ENCODE assay signal across 19 mouse cellular contexts in the genomic region with DNA sequence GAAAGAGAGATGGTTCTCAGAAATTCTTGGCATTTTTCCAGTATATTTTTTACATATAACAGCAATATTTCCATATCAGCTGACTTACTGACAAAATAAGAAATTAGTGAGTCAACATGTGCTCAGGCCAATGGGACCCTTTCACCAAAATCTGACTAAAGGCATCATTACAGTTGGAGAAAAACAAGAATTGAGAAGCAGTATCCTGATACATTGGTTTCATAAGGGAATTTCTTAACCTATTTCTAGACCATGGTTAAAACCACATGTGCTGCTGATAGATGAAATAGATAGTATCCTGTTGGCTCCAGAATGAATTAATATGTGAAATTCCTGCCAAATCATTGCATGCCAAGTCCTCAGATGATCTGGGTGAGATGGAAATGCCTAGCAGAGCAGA.
DNase-seq lines count a peak whose midpoint lies in the region; ATAC-seq and TF ChIP-seq lines count a peak whose summit lies in the region.
"Had no signal": no experiment of that assay in that cellular context is flagged by ENCODE, and none has a peak within 500 bp of the region (broad histone marks: within the 10 kb centered on the region; RNA-seq: fewer than 3 reads in every experiment).

No protein-coding gene starts in this region.

- ATAC-seq in forebrain, embryonic 14.5 days, result no peak
- no peak for ATAC-seq in forebrain, embryonic 16.5 days
- ATAC-seq in granulocyte monocyte progenitor cell, adult 5-6 weeks (replicated peaks; ENCODE audit: poor library complexity, severe bottlenecking), result peak; percentile 51
- ATAC-seq: intestine, embryonic 15.5 days had no signal

- no peaks in the 10 kb centered on the region for H3K36me3 ChIP-seq in forebrain, embryonic 14.5 days (ENCODE audit: control insufficient read depth, insufficient read depth, low read length)
- no peaks in the 10 kb centered on the region for H3K36me3 ChIP-seq in forebrain, embryonic 16.5 days (ENCODE audit: control insufficient read depth, insufficient read depth)
- H3K36me3 ChIP-seq: embryonic facial prominence, embryonic 15.5 days; forebrain, embryonic 12.5 days; heart, embryonic 12.5 days; hindbrain, embryonic 10.5 days; intestine, embryonic 15.5 days had no signal

- no peaks in the 10 kb centered on the region for H3K9me3 ChIP-seq in forebrain, embryonic 14.5 days (replicated peaks; ENCODE audit: control insufficient read depth, low read length)
- H3K9me3 ChIP-seq in forebrain, embryonic 16.5 days (ENCODE audit: control insufficient read depth, low read length), result no peaks in the 10 kb centered on the region
- H3K9me3 ChIP-seq: embryonic facial prominence, embryonic 15.5 days; forebrain, embryonic 12.5 days; heart, embryonic 12.5 days; hindbrain, embryonic 10.5 days; intestine, embryonic 15.5 days had no signal

- H3K9ac ChIP-seq in forebrain, embryonic 14.5 days (ENCODE audit: low read length), result no peak overlapping the region
- no peak overlapping the region for H3K9ac ChIP-seq in forebrain, embryonic 16.5 days (replicated peaks; ENCODE audit: low read depth, low read length)
- H3K9ac ChIP-seq: embryonic facial prominence, embryonic 15.5 days; forebrain, embryonic 12.5 days; heart, embryonic 12.5 days; hindbrain, embryonic 14.5 days; intestine, embryonic 15.5 days had no signal

- DNase-seq in forebrain, embryonic 14.5 days (ENCODE audit: low spot score), result peak; percentile 19
- DNase-seq in layer of hippocampus, postnatal 10 days (ENCODE audit: low spot score in 2 of 2), result no peak
- DNase-seq in frontal cortex, postnatal 14 days (ENCODE audit: low spot score in 2 of 2), result no peak
- DNase-seq in adrenal gland, adult 2 months, result no peak
- DNase-seq: adrenal gland, postnatal 10 days; cerebellum, adult 18-20 months; cerebellum, adult 9-11 months; cerebellum, postnatal 36 days; heart, adult 2 months had no signal

- TF ChIP-seq POLR2A in bone marrow macrophage, adult 2 months (IDR thresholded peaks at IDR 0.05; ENCODE audit: borderline replicate concordance, low read depth, low read length), result no peak

- H3K4me3 ChIP-seq in forebrain, embryonic 14.5 days (ENCODE audit: low read depth, low read length), result no peak overlapping the region
- no peak overlapping the region for H3K4me3 ChIP-seq in forebrain, embryonic 16.5 days (replicated peaks; ENCODE audit: low read length)
- H3K4me3 ChIP-seq in bone marrow macrophage, adult 2 months (ENCODE audit: insufficient read depth, low read length), result no peak overlapping the region
- H3K4me3 ChIP-seq: embryonic facial prominence, embryonic 15.5 days; forebrain, embryonic 12.5 days; heart, adult 2 months; heart, embryonic 12.5 days; hindbrain, embryonic 10.5 days; intestine, embryonic 15.5 days had no signal

- TF ChIP-seq CTCF in bone marrow macrophage, adult 2 months (IDR thresholded peaks at IDR 0.05; ENCODE audit: low read depth, low read length), result no peak

- peaks cover 9% of the 10 kb centered on the region; the same call in 1 of the 2 replicates for H3K4me1 ChIP-seq in forebrain, embryonic 14.5 days (ENCODE audit: control insufficient read depth, insufficient read depth, low read length)
- H3K4me1 ChIP-seq in forebrain, embryonic 16.5 days (replicated peaks; ENCODE audit: control insufficient read depth, insufficient read depth, low read length), result peaks cover 13% of the 10 kb centered on the region
- peaks cover 17% of the 10 kb centered on the region for H3K4me1 ChIP-seq in bone marrow macrophage, adult 2 months (ENCODE audit: control insufficient read depth, insufficient read depth, low read length)
- H3K4me1 ChIP-seq: embryonic facial prominence, embryonic 15.5 days; intestine, embryonic 15.5 days had no signal

- H3K27ac ChIP-seq in forebrain, embryonic 14.5 days (ENCODE audit: low read depth, low read length), result no peak overlapping the region
- no peak overlapping the region for H3K27ac ChIP-seq in forebrain, embryonic 16.5 days (ENCODE audit: low read length)
- peak overlapping the region; percentile 46 for H3K27ac ChIP-seq in bone marrow macrophage, adult 2 months (ENCODE audit: insufficient read depth, low read depth, low read length)
- H3K27ac ChIP-seq: embryonic facial prominence, embryonic 15.5 days; forebrain, embryonic 12.5 days; heart, adult 2 months; hindbrain, embryonic 10.5 days; hindbrain, embryonic 14.5 days; intestine, embryonic 15.5 days had no signal

- H3K4me2 ChIP-seq in forebrain, embryonic 14.5 days (ENCODE audit: low read length), result no peak overlapping the region
- no peak overlapping the region for H3K4me2 ChIP-seq in forebrain, embryonic 16.5 days (ENCODE audit: low read length)
- H3K4me2 ChIP-seq: embryonic facial prominence, embryonic 15.5 days; forebrain, embryonic 12.5 days; heart, embryonic 12.5 days; hindbrain, embryonic 14.5 days; intestine, embryonic 15.5 days had no signal

- no peaks in the 10 kb centered on the region for H3K27me3 ChIP-seq in forebrain, embryonic 14.5 days (replicated peaks; ENCODE audit: control insufficient read depth, insufficient read depth, low read length)
- no peaks in the 10 kb centered on the region for H3K27me3 ChIP-seq in forebrain, embryonic 16.5 days (replicated peaks; ENCODE audit: control insufficient read depth, insufficient read depth, low read length)
- H3K27me3 ChIP-seq: CH12.LX; embryonic facial prominence, embryonic 15.5 days; forebrain, embryonic 12.5 days; heart, embryonic 12.5 days; intestine, embryonic 15.5 days had no signal
